Mouse (Mus musculus): ENCODE measurements at regions not wholly inside any gene's neighbourhood (a gene's known extent, or its start where the extent isn't known, plus 50 kb on each side); places are given as distances from the start of the nearest gene placed in this dataset.

DNA sequence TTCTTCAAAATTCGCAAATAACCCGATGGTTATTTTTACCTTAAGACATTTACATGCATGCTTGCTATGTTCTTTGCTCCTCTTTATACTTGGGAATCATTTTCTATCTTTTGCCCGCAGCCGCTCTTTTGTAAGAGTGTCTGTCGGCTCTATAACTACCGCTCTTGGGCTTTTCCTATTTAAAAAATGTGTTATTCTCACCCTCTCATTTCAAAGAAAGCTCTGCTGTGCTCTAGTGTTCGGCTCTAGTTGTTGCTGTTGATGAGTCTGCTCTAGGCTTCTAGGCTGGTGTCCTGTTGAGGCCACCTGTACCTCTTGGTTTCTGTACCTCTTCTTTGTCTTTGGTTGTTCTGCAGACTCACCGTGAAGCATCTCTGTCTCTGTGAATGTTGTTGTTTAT lies 343.7 kb downstream of the Foxo1 start:
- ATAC-seq (ENCODE audit: poor library complexity, severe bottlenecking), result no peak

DNA sequence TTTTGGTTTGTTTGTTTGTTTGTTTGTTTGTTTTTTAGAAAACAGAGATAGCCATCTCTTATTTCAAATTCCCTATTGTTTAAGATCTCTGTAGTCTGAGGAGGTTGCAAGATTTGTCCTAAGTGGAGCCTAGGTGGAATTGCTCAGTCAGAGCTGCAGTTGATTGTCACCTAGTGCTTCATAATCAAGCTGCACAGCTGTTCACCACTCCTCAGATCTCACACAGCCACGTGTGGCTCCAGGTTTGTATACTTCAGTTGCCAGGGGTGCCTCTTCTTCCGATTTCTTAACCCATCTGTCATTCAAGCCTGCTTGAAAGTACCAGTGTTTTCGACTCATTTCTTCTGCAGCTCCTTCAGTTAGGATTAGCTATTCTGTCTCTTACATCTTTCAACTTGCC lies 342.3 kb downstream of the Foxo1 start:
- ATAC-seq (ENCODE audit: poor library complexity, severe bottlenecking), result no peak

DNA sequence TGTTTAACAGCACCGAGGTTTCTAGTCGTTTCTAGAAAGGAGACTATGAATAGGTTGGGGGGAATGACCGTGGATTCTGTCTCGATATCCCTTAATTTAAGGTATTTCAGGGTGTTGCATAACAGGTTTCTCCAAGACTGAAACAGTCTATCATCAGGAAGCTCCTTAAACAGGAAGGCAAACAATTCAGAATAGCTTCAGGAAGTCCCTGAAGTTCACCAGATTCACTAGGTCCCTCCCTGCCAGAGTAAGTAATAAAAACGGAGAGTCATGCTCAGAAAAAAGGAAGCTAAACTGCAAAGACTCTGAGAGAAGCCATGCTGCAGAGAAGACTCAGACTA lies 339.9 kb downstream of the Foxo1 start:
- no peak for ATAC-seq (ENCODE audit: poor library complexity, severe bottlenecking)

DNA sequence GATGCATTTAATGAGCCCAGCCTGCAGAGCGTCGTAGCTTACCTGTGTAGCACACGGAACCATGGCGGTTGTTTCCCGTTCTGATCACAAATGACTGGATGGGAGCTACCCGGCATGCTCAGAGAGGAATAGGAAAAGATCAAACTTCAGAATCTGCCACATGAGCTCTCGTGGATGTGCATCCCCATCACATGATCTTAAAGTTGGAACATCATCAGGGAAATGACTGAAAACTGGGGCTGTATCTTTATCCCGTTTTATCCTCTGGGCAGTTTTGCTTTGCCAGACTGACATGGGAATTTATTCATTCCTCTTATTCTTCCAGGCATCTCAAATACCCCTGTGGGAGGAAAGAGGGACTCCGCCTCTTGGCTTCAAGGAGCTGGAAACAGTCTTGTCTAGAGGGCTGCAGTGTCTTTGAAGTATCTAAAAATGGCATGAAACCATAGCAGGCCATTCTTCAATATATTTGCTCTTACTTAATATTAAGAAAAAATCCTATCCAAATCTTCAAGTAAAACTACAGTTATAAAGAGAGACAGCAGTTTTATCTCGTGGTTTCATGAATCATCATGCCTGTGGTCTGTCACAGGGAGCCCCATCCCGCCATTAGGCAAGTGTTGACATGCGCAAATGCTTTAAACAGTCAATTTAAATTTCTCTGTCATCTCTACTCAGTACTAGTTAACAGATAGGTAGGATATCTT lies 339.4 kb downstream of the Foxo1 start:
- no peak for ATAC-seq (ENCODE audit: poor library complexity, severe bottlenecking)

DNA sequence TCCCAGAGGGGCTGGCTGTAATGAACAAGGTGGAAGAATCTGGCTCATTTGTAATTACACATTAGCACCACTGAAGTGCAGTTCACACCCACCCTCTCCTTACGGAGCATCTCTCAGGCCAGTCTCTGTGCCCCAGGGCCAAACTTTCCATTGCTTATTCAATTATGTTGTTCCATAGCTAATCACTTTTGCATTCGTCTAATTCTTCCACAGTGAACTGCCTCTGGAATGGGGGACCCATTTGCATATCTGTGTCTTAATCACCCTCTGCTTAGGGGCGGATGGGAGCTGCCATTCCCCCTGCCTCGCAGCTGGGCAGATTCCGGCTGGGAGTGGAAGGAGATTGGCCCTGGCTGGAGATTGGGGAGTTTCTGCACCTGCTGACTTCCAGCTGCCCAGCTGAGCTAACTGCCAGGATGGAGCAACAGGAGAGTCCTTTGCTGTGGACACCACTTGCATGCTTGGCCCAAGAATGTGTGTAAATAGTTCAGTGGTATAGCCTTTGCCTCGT lies 337.2 kb downstream of the Foxo1 start:
- no peak for ATAC-seq (ENCODE audit: poor library complexity, severe bottlenecking)

DNA sequence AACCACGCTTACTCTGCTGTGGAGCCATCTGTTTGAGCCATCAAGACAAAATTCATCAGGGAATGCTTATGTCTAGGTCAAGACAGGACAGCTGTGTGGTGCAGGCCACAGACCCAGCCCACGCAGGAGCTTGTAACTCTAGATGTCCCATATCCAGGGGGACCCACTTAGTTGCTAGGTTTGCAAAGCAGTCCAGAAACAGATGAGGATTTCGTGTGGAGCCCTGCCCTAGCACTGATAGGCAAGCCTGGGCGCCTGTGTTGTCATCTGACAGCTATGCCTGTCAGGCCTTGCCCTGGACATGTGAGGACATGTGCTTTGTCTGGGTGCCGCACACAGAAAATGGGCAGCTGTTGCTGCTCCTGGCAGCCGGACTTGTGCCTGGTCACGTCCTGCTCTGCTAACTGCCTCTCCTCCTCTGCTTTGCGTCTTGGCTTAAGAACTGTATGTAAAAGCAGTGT lies 335.1 kb downstream of the Foxo1 start:
- no peak for ATAC-seq (ENCODE audit: poor library complexity, severe bottlenecking)

DNA sequence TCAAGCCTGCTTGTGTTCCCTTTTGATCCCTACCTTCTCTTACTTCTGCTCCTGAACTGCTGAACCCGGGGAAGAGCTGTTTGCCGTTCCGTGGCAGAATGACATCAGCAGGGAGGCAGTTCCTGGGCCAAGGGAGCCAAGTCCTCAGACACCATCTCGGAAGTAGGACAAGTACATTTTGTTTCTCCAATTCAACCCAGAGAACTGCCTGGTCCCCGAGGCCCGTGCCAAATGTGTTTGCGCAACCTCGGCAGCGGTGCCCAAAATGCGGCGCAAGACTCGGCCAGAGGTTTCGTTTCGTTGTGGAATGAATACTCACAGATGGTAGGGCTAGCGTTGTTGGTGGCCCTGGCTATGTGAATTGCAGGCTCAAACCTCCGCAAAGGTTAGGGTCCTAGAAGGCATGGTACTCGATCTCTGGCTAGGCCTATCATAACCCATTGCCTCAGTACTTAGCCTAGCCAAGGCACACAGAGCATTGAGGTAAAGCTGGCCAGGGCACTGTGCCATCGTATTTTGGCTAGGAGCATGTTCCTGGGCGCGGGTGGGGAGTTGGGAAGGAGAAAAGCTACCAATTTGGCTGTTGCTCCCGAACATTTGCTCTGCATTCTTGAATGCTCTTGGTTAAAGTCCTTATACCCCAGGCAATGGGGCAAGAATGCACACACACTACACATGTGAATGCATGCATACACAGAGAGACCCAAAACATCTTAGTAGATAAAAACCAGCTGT lies 333.0 kb downstream of the Foxo1 start:
- no peak for ATAC-seq (ENCODE audit: poor library complexity, severe bottlenecking)

DNA sequence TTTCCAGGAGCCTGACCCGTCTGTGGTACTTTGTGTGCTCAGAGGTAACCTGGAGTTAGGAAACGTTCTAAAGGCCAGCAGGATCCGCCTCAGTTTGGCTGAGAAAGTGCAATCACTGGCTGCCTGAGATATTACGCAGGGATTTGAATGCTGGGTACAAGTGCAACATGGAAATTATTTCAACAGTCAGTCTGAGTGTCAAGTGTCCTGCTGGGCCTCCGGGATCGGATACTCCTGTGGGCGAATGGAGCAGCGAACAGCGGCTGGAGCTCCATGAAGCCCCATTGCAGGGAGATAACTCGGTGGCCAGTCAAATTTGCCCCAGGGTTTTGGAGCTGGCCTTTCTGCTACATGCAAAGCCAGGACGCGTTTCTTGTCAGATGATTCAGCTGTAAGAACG lies 332.4 kb downstream of the Foxo1 start:
- no peak for ATAC-seq (ENCODE audit: poor library complexity, severe bottlenecking)

DNA sequence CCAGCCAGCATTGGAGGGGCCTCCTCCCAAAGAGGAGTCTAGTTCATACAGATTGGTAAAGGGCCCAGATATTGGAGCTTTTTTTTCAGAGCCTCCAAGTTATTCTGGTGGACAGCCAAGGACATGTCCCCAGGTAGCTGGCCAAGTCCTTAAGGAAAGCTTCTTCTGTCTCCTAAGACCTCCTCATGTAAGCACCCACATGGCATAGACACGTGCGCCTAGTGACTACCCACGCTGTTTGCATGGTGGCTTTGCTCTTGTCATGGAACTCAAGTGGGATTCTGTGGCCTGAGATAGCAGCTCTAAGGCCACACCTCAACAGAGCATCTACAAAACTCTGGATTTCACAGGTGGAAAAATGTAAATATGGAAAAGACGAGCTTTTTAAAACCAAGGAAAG lies 332.0 kb downstream of the Foxo1 start:
- ATAC-seq (ENCODE audit: poor library complexity, severe bottlenecking), result no peak

DNA sequence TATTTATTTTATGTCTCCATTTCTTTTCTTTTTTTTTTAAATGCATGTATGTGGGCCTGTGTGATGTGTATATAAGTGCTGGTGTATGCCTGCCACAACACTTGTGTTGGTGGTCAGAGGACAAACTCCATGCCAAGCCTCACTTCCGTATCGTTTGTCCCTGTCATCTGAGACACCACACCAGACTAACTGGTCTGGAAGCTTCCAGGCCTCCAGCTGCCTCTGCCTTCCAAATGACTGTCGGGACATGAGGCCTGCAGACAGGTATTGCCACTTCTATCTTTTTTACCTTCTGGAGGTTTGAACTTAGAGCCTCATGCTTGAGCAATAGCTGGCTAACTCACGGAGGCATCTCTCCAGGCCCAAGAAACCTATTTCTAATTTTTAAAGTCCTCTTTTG lies 318.3 kb downstream of the Foxo1 start:
- no peak for ATAC-seq (ENCODE audit: poor library complexity, severe bottlenecking)

DNA sequence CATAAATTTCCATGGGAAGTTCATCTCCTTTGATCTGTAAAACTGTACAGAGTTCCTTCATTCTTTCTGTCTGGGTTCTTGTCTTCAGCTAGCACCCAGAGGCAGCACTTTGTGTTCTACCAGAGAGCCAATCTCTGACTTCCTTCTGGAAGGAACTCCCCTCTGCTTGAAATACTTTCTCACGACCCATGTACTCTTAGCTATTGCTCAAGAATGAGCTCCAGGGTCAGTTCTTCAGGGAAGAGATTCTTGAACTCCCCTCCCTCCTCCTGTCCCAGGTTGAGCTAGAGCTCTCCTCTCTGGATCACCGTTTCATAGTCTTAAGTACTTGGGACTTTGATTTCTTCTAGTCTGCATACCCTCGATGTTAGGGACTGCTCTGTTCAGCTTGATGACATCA lies 311.8 kb downstream of the Foxo1 start:
- no peak for ATAC-seq (ENCODE audit: poor library complexity, severe bottlenecking)

DNA sequence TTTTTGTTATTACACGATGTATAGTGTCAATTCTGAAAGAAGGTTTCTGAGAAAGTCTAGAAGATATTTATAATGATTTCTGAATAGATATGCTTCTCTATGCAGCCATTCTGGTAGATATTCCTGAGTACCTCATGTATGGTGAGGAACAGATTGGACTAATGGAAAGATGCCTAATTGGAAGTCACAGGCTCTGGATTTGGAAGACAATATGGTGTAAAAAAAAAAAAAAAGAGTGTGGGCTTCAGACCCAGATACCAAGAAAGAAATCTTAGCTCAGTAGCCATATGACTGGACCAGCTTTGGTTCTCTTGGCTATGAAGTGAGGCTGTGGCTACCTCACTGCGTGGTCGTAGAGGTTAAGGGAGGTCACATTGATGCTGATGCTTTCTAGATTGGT lies 311.0 kb downstream of the Foxo1 start:
- ATAC-seq (ENCODE audit: poor library complexity, severe bottlenecking), result no peak

DNA sequence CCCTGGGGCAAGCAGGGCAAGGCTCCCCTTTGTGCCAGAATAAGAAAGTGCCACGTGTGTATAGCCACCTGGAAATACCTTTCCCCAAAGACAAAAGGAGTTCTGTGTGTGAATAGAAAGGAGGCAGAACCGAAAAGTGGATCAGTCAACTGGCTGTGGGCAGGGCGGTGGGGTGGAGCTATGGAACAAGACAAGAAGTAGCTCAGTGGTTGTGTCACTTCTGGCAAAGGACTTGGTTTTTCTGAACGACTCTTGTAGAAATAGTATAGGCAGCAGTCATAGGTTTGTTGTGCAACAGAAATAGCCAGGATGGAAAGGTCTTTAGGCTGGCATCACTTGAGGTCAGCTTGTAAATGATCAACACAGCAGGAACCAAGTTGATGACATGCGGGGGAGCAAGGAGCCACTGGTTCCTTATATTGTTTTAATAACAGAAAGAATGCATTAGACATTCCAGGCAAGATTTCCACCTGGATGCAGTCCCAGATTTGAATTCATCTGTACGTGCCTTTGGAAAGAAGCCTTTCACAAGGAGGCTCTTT lies 308.6 kb downstream of the Foxo1 start:
- no peak for ATAC-seq (ENCODE audit: poor library complexity, severe bottlenecking)

DNA sequence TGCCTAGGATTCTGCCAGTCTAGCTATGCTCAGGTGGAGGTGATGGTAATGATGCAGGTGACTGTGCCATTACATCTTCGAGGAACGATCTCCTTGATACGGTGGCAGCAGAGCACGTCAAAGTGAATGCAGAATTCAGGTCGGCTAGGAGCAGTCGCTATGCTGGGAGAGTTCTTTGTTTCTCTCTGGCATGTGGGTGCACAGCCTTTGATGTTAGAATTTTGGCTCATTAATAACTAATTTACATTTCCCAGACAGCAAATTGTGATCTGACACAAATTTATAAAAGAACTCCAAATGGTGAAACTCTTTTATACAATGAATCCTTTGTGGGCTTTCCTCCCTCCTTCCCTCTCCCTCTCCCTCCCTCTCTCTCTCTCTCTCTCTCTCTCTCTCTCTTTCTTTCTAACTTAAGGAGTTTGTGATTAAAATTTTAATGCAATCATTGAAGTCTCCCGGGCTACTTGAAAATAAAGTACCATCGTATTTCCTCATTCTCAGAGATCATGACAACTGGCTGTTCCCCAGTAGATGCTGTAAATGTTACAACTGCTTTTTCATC lies 307.2 kb downstream of the Foxo1 start:
- ATAC-seq (ENCODE audit: poor library complexity, severe bottlenecking), result no peak

DNA sequence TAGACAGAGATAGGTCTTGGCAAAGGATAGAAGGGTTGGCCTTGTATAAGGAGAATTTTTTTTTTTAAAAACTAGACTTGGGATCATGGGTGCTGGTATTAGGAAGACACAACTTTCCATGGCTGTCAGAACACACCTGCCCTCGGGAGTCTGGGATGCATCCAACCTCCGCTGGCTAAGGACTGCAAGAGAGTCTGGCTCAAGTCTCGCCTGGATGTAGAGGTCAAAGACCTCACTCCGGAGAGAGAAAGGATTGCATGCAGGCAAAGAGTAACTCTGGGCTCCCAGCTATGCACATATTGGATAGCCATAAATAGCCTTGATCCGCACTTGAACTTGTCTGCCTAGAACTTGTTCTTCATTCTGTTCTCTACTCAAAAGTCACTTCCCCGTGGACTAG lies 306.2 kb downstream of the Foxo1 start:
- ATAC-seq (ENCODE audit: poor library complexity, severe bottlenecking), result no peak

DNA sequence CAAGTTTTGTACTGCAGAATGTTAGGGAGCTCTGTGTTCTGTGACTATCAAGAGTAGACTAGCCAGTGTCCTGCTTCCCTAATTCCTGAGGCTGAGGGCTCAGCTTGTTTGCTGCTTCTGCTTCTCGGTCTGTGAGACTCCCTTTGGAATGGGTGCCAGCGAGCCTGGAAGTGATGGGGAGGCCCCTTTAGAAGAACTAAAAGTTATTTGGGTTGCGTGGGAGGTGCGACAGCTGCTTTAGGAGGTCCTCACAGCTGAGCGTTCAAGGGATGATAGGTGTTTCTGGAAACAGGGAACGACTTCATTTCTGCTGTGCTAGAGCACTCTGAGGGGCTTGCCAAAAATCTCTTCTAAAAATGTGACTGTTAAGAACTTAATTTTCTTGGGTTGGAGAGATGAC lies 305.7 kb downstream of the Foxo1 start:
- no peak for ATAC-seq (ENCODE audit: poor library complexity, severe bottlenecking)

DNA sequence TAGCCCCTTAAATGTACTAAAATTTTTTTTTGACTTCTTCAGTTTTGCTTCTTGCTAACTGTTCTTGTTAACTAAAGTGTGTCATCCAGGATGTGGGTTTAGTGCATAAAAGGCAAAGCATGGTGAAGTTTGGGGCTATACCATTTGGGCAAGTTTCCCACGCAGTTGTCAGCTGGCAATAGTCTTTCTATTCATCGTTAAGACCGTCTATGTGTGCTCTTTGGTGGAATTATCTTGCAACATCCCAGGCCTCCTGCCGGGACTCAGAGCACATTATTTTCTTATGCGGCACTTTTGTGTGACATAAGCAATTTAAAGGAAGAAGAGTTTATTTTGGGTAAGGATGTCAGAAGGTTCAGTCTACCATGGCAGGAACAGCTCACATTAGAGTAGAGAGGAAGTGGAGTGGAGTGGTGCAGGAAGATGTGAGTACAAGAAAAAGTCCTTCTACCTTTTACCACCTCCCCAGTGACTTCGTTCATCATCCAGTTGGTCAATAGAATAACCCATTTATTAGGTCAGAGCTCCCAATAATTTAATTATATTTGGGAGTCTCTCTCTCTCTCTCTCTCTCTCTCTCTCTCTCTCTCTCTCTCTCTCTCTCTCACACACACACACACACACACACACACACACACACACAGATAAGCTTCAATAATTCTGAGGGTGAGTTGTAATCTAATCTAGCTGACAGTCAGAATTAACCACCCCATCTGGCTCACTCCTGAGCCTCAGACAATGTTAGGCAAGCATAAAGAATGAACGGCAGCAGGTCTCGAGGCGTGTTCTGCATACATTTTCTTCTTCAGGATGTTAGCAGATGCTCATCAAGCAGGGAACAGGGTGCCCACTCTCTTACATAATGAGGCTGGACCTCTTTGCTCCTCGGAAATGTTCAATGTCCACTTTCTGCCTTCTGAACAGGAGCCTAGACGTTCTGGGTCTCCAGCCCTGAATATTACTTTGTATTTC lies 304.7 kb downstream of the Foxo1 start:
- ATAC-seq (ENCODE audit: poor library complexity, severe bottlenecking), result no peak

DNA sequence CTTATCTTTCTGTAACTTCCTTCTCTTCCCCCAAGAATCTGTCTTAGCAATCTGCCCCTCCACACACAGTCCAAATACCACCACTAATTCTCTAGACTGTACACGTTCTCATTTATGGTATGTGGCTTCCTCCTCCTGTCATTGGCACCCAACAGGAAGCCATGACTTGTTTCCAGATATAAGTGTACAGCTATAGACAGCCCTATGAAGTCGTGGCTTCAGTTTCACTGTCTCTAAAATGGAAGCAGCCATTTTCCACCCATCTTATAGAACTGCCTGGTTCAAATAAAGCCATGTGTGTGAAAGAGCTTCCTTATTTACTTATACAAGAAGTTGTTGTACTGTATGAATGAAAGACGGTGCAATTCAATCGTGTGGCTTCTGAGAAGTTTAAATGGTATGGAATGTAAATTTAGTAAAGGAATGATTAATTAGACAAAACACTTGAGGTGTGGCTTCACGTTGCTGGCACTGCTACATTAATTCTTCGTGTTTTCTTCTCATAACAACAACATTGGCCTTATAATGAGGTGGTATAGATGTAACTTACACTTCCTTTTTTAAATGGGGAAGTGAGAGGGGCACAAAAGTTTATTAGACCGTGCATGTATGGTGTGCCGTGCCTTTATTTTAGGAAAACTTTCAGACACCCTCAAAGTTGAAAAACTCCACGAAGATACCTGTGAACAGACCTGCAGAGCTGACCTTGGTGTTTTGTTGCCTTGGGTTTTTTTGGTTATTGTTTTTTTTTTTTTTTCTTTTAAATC lies 299.7 kb downstream of the Foxo1 start:
- peak; percentile 86 for ATAC-seq (ENCODE audit: poor library complexity, severe bottlenecking)

DNA sequence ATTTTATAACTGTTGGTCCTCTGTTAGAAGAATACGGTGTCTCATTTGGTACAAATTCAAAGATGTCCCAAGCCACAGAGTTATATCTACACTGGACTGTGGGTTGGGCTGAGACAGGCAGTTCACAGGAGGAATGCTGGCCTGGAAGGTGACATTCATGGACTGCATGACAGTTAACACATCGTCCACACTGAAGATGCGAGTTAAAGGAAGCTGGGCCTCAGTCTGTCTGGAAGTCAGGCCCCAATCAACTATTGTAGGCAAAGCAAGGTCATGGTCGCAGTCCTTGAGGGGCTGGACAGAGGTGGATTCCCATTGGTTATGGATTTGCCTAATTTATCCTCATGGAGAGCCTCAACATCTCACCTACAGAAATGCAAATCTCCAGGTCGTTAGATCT lies 295.5 kb downstream of the Foxo1 start:
- no peak for ATAC-seq (ENCODE audit: poor library complexity, severe bottlenecking)

DNA sequence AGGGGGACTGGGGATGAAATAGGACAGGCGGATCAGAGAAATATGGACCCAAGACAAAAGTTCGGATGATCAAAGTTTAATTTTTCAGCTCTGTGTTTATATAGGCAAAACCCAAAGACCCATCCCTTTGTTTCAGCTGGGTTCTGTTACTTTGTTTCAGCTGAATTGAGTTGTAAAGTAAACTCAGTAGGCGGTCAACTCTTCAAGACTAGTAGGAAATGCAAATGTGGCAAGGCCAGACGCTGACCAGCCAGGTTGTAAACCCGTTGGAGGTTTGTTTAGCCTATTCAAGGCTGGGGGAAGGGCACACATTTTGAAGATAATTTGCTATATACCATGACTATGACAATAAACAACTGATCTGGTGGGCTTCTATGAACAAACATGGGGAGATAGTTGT lies 294.7 kb downstream of the Foxo1 start:
- no peak for ATAC-seq (ENCODE audit: poor library complexity, severe bottlenecking)

All from megakaryocyte, adult 5-6 weeks (primary cell).